Mouse (Mus musculus): Measurements from ENCODE around the gene Gsta4. TPM values are rescaled to one million over a fixed set of nuclear protein-coding genes. Genes with fewer than 3 reads are reported as not detected.

The Gsta4 gene
- polyA plus RNA-seq, 1 experiment, result 102 TPM

DNA sequence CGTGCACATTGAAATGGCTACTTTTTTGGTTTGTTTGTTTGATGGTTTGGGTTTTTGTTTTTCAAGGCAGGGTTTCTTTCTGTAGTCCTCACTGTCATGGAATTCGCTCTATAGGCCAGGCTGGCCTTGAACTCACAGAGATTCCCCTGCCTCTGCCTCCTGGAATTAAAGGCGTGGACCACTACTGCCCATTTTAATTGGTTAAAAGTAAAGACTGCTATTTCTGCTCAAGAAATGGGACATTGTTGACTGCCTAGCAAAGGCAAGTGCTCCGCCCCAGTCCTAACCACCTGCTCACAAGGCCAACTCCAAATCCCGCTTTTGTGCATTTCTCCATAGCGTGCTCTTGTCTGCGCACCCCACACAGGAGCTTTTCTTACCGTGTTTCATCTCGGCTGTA is 15.2 kb downstream of the Gsta4 start:
- Histone ChIP-seq H3K79me2 (ENCODE audit: control insufficient read depth, insufficient read depth) (peaks cover 18% of the 10 kb centered on the region), H3K4me3 (ENCODE audit: insufficient read depth, poor library complexity, severe bottlenecking) (no peak overlapping the region), H3ac (ENCODE audit: control insufficient read depth, insufficient read length, low read depth) (no peak overlapping the region), H3K27me3 (ENCODE audit: control insufficient read depth, insufficient read depth, insufficient read length) (no peaks in the 10 kb centered on the region), H3K79me3 (ENCODE audit: low read depth) (peaks cover 4% of the 10 kb centered on the region), H3K36me3 (ENCODE audit: control insufficient read depth, insufficient read depth) (peaks cover 21% of the 10 kb centered on the region)
- no peak for TF ChIP-seq CEBPB (IDR thresholded peaks at IDR 0.05; ENCODE audit: low read depth)
- no peak for TF ChIP-seq MYOD1 (IDR thresholded peaks at IDR 0.05; ENCODE audit: control insufficient read depth, insufficient read length, low read depth)
- no peak for TF ChIP-seq FOSL1 (IDR thresholded peaks at IDR 0.05; ENCODE audit: insufficient read depth, low read length, poor library complexity, severe bottlenecking)
- TF ChIP-seq MAX (IDR thresholded peaks at IDR 0.05), result no peak
- no peak for TF ChIP-seq CTCF (IDR thresholded peaks at IDR 0.05; ENCODE audit: control insufficient read depth, insufficient read depth, insufficient read length)

DNA sequence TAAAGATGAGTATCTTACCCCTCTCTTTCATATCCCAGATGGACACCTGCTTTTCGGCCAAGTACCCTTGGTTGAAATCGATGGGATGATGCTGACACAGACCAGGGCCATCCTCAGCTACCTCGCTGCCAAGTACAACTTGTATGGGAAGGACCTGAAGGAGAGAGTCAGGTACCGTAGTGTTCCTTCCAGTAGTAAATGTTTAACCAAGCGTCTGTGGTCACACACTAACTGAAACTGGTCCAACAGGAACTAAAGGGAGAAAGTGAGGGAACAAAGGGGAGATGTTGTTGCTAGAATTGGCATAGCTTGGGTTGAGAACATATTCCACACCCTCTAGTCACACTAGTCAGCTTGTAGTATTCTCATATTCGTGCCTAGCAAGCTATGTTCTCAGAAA is 21.6 kb downstream of the Gsta4 start:
- Histone ChIP-seq H3ac (ENCODE audit: control insufficient read depth, insufficient read length, low read depth) (no peak overlapping the region), H3K79me2 (ENCODE audit: control insufficient read depth, insufficient read depth) (no peaks in the 10 kb centered on the region), H3K4me3 (ENCODE audit: insufficient read depth, poor library complexity, severe bottlenecking) (no peak overlapping the region), H3K79me3 (ENCODE audit: low read depth) (no peaks in the 10 kb centered on the region), H3K27me3 (ENCODE audit: control insufficient read depth, insufficient read depth, insufficient read length) (no peaks in the 10 kb centered on the region), H3K36me3 (ENCODE audit: control insufficient read depth, insufficient read depth) (peaks cover 45% of the 10 kb centered on the region)
- TF ChIP-seq MAX (IDR thresholded peaks at IDR 0.05) (no peak), MYOD1 (IDR thresholded peaks at IDR 0.05; ENCODE audit: control insufficient read depth, insufficient read length, low read depth) (no peak), CTCF (IDR thresholded peaks at IDR 0.05; ENCODE audit: control insufficient read depth, insufficient read depth, insufficient read length) (no peak), USF1 (IDR thresholded peaks at IDR 0.05; ENCODE audit: low read depth) (no peak), MYOG (IDR thresholded peaks at IDR 0.05; ENCODE audit: control insufficient read depth, extremely low read depth, insufficient read length) (no peak), CEBPB (IDR thresholded peaks at IDR 0.05; ENCODE audit: low read depth) (no peak), FOSL1 (IDR thresholded peaks at IDR 0.05; ENCODE audit: insufficient read depth, low read length, poor library complexity, severe bottlenecking) (no peak)

DNA sequence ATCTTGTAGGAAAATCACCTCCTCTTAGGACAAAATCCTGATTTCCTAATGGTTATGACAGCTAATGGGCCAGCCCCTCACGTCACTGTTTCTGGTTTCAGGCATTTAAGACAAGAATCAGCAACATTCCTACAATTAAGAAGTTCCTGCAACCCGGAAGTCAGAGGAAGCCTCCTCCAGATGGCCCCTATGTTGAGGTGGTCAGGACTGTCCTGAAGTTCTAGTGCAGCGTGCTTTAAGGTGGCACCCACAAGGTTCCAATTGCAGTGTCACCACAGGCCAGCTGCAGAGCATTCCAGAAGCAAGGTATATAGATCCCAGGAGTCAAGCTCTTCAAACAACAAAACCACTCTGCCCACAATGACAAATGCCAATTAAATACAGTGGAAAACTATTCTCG is 26.4 kb downstream of the Gsta4 start:
- H3K79me2 ChIP-seq (ENCODE audit: control insufficient read depth, insufficient read depth), result no peaks in the 10 kb centered on the region
- TF ChIP-seq USF1 (IDR thresholded peaks at IDR 0.05; ENCODE audit: low read depth) (no peak), MAX (IDR thresholded peaks at IDR 0.05) (no peak), FOSL1 (IDR thresholded peaks at IDR 0.05; ENCODE audit: insufficient read depth, low read length, poor library complexity, severe bottlenecking) (no peak), MYOG (IDR thresholded peaks at IDR 0.05; ENCODE audit: control insufficient read depth, extremely low read depth, insufficient read length) (no peak), CEBPB (IDR thresholded peaks at IDR 0.05; ENCODE audit: low read depth) (no peak), MYOD1 (IDR thresholded peaks at IDR 0.05; ENCODE audit: control insufficient read depth, insufficient read length, low read depth) (no peak), CTCF (IDR thresholded peaks at IDR 0.05; ENCODE audit: control insufficient read depth, insufficient read depth, insufficient read length) (no peak)
- no peaks in the 10 kb centered on the region for H3K79me3 ChIP-seq (ENCODE audit: low read depth)
- no peak overlapping the region for H3K4me3 ChIP-seq (ENCODE audit: insufficient read depth, poor library complexity, severe bottlenecking)
- no peaks in the 10 kb centered on the region for H3K27me3 ChIP-seq (ENCODE audit: control insufficient read depth, insufficient read depth, insufficient read length)
- H3ac ChIP-seq (ENCODE audit: control insufficient read depth, insufficient read length, low read depth), result no peak overlapping the region
- peaks cover 40% of the 10 kb centered on the region for H3K36me3 ChIP-seq (ENCODE audit: control insufficient read depth, insufficient read depth)

DNA sequence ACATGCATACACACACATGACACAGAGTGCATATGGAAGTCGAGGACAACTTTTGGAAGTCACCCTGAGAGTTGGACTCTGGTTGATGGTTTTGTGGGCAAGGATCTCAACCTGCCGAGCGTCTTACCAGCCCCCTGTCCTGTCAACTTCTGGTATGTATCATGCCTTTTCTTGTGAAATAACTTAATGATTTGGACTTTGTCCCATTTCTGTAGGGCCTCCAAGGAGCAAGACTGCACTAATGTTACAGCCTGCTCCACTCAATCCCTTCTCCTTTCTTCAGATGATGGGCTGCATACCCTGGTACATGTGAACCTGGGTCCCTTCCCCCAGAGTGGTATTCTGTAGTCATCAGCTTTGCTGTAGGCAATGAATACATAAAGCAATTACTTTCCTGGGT is 27.5 kb downstream of the Gsta4 start:
- Histone ChIP-seq H3K4me3 (ENCODE audit: insufficient read depth, poor library complexity, severe bottlenecking) (no peak overlapping the region), H3K27me3 (ENCODE audit: control insufficient read depth, insufficient read depth, insufficient read length) (no peaks in the 10 kb centered on the region), H3K79me3 (ENCODE audit: low read depth) (no peaks in the 10 kb centered on the region), H3K79me2 (ENCODE audit: control insufficient read depth, insufficient read depth) (no peaks in the 10 kb centered on the region), H3K36me3 (ENCODE audit: control insufficient read depth, insufficient read depth) (peaks cover 30% of the 10 kb centered on the region), H3ac (ENCODE audit: control insufficient read depth, insufficient read length, low read depth) (no peak overlapping the region)
- TF ChIP-seq FOSL1 (IDR thresholded peaks at IDR 0.05; ENCODE audit: insufficient read depth, low read length, poor library complexity, severe bottlenecking) (no peak), MAX (IDR thresholded peaks at IDR 0.05) (no peak), CEBPB (IDR thresholded peaks at IDR 0.05; ENCODE audit: low read depth) (no peak), MYOG (IDR thresholded peaks at IDR 0.05; ENCODE audit: control insufficient read depth, extremely low read depth, insufficient read length) (no peak), MYOD1 (IDR thresholded peaks at IDR 0.05; ENCODE audit: control insufficient read depth, insufficient read length, low read depth) (no peak), USF1 (IDR thresholded peaks at IDR 0.05; ENCODE audit: low read depth) (no peak), CTCF (IDR thresholded peaks at IDR 0.05; ENCODE audit: control insufficient read depth, insufficient read depth, insufficient read length) (no peak)

DNA sequence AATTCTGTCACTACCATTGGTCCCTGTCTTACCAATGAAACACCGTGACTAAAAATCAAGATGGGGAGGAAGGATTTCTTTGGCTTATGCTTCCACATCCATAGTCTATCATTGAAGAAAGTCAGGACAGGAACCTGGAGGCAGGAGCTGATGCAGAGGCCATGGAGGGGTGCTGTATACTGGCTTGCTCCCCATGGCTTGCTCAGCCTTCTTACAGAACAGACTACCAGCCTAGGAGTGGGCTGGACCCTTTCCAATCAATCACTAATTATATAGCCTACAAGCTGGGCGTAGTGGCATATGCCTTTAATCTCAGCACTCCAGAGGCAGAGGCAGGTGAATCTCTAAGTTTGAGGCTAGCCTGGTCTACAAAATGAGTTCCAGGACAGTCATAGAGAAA is 28.2 kb downstream of the Gsta4 start:
- no peaks in the 10 kb centered on the region for H3K79me2 ChIP-seq (ENCODE audit: control insufficient read depth, insufficient read depth)
- H3K79me3 ChIP-seq (ENCODE audit: low read depth), result no peaks in the 10 kb centered on the region
- H3ac ChIP-seq (ENCODE audit: control insufficient read depth, insufficient read length, low read depth), result no peak overlapping the region
- no peaks in the 10 kb centered on the region for H3K27me3 ChIP-seq (ENCODE audit: control insufficient read depth, insufficient read depth, insufficient read length)
- peaks cover 23% of the 10 kb centered on the region for H3K36me3 ChIP-seq (ENCODE audit: control insufficient read depth, insufficient read depth)
- H3K4me3 ChIP-seq (ENCODE audit: insufficient read depth, poor library complexity, severe bottlenecking), result no peak overlapping the region
- TF ChIP-seq MYOG (IDR thresholded peaks at IDR 0.05; ENCODE audit: control insufficient read depth, extremely low read depth, insufficient read length) (no peak), MYOD1 (IDR thresholded peaks at IDR 0.05; ENCODE audit: control insufficient read depth, insufficient read length, low read depth) (no peak), FOSL1 (IDR thresholded peaks at IDR 0.05; ENCODE audit: insufficient read depth, low read length, poor library complexity, severe bottlenecking) (no peak), USF1 (IDR thresholded peaks at IDR 0.05; ENCODE audit: low read depth) (no peak), CEBPB (IDR thresholded peaks at IDR 0.05; ENCODE audit: low read depth) (no peak), MAX (IDR thresholded peaks at IDR 0.05) (no peak), CTCF (IDR thresholded peaks at IDR 0.05; ENCODE audit: control insufficient read depth, insufficient read depth, insufficient read length) (no peak)

DNA sequence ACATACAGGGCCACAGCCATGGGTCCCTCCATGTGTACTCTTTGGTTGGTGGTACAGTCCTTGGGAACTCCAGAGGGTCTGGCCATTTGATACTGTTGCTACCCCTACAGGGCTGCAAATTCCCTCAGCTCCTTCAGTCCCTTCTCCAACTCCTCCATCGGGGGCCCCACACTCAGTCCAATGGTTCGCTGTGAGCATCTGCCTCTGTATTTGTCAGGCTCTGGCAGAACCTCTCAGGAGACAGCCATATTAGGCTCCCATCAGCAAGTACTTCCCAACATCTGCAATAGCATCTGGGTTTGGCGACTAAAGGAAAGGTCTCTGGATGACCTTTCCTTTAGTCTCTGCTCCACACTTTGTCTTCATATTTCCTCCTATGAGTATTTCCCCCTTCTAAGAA is 28.9 kb downstream of the Gsta4 start:
- TF ChIP-seq USF1 (IDR thresholded peaks at IDR 0.05; ENCODE audit: low read depth) (no peak), MAX (IDR thresholded peaks at IDR 0.05) (no peak), CEBPB (IDR thresholded peaks at IDR 0.05; ENCODE audit: low read depth) (no peak), FOSL1 (IDR thresholded peaks at IDR 0.05; ENCODE audit: insufficient read depth, low read length, poor library complexity, severe bottlenecking) (no peak), CTCF (IDR thresholded peaks at IDR 0.05; ENCODE audit: control insufficient read depth, insufficient read depth, insufficient read length) (no peak), MYOD1 (IDR thresholded peaks at IDR 0.05; ENCODE audit: control insufficient read depth, insufficient read length, low read depth) (no peak), MYOG (IDR thresholded peaks at IDR 0.05; ENCODE audit: control insufficient read depth, extremely low read depth, insufficient read length) (no peak)
- Histone ChIP-seq H3K79me2 (ENCODE audit: control insufficient read depth, insufficient read depth) (no peaks in the 10 kb centered on the region), H3K4me3 (ENCODE audit: insufficient read depth, poor library complexity, severe bottlenecking) (no peak overlapping the region), H3K79me3 (ENCODE audit: low read depth) (no peaks in the 10 kb centered on the region), H3ac (ENCODE audit: control insufficient read depth, insufficient read length, low read depth) (no peak overlapping the region), H3K36me3 (ENCODE audit: control insufficient read depth, insufficient read depth) (peaks cover 18% of the 10 kb centered on the region), H3K27me3 (ENCODE audit: control insufficient read depth, insufficient read depth, insufficient read length) (no peaks in the 10 kb centered on the region)
